Mouse (Mus musculus) frontal cortex, postnatal 25 days (tissue): ENCODE results near the gene Samhd1.

Experiments used
- DNase-seq, 2 experiments: peaks; one replicate each; pipeline ENCODE4 v3.0.0; 2022; ENCODE audit warnings: low spot score in 2 of 2

The Samhd1 gene

DNA sequence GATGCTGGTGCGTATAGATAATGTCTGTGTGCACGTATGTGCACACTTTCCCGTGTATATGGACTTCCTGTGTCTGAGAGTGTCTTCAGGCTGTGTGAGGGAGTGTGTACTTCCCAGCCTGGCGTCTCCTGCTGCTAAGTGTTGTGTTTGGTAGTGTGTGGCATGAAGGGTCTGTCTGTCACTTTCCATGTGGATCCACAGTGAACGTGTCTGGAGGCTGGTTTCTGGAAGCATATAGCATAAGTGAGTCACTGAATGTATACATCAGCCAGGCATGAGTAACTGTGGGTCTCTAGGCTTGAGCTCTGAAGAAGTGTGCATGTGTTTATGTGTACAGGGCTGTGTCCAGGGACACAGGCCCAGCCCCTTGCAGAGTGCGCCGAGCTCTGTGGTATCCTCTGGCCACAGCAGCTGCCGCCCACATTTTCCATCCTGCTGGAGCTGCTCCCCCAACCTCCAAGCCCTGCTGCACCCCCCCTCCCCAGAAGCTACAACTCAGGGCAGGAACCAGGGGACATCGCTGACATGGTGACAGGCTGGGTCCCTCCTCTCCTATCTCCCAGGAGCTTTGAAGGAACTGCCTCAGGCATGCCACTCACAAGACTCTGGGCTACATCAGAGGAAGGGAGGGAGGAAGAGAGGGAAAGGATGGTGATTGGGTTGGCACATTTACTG is 61.5 kb downstream of the Samhd1 start:
- DNase-seq: no peak

DNA sequence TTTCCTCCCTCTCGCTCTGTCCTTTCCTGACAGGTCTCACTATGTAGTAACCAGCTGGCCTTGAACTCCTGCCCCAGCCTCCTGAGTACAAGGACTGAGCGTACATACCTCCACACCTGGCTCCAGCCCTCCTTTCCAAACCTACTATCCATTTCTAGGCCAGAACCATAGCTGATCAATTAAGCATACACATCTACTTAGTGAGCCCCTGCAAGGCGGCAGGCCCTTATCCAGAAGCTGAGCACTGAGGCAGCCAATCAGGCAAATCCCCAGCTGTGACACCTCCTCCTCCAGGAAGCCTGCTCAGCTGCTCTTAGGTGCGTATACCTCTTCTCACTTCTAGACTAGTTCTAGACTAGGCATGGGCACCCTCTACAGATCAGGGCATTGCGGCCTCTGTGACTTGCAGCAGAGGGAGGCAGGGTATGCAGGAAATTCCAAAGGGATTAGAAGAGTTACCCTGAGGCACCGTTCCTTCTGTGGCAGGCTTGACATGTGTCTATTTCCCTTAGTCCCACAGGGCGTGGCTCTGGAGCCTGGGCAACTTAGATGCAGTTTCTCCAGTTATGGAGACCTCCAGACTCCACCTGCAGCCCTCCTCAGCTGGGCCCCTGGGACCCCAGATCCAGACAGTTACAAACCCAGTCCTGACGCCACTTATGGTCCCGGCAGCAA is 62.6 kb downstream of the Samhd1 start:
- DNase-seq: no peak

DNA sequence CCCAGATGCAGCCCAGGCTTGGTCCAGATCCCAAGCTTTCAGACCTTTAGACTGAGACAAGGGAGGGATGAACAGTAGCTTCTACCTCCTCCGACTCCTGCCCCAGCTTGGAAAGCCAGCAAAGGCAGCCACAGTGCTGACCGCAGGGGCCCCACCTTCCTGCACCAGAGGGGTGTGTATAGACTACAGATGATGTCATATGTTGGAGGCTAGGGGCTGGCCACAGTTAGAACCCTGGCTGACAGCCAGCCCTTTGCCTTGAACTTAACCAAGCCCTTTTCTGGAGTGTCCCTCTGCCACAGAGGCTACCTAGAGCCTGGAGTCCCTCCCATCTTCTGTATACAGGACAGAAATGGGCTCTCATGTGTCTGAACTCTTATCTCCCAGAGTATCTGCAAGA is 63.5 kb downstream of the Samhd1 start:
- DNase-seq: no peak

DNA sequence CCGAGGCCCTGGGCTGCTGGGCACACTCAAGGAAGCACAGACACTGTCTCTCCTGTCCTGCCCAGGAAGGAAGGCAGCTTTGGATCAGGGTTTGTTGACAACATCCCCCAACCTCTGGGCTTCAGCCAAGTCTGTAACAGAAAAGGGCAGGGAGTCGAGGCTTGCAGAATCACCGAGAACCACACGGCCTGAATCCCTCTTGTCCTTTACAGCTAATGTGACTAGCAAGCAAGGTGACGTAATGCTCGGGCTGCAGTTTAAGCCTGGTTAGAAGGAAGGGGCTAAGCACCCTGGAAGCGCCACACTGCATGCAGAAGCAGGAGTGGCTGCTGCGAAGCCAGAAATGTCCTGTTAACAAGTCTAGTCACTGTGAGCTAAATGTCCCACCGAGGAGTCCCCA is 64.7 kb downstream of the Samhd1 start:
- DNase-seq: no peak

DNA sequence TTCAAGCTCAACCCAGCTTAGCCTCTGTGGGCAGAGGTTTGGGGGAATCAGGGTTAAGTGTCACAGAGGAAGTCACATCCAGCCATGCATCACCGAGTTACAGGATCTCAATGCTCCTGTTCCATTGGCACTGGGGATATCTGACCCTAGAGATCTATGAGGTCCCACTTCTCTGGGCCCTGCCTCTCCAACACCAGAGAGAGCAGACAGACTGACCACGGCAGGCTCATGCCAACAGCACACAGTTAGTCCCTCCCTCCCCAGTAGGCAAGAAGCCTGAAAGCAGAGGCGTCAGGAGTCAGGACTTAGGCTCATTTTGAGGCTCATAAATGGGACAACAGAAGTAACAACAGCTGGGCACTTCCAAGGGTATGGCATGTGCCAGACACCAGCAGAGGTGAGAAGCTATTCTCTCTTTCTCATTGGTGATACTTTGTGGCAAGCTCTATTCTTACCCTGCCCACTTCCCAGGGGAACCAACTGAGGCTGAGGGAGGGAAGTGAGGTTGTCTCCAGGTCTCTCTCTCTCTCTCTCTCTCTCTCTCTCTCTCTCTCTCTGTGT is 65.2 kb downstream of the Samhd1 start:
- DNase-seq: no peak

DNA sequence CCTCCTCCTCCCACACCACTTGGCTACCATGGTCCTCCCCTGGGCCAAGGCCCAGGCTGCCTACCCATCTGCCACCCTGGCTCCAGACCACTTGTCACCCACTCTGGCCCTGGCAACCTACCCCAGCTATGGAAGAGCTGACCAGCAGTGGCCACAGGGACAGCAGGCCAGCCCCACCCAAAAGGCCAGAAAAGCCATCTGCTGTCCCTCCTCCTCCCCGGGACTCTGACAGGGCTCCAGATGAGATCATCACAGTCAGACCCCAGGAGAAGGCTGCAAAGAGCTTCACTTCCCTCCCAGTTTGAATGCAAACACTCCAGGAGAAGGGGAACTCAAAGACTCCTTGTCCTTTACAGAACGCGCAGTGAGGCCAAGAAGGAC is 65.7 kb downstream of the Samhd1 start:
- no peak for DNase-seq

DNA sequence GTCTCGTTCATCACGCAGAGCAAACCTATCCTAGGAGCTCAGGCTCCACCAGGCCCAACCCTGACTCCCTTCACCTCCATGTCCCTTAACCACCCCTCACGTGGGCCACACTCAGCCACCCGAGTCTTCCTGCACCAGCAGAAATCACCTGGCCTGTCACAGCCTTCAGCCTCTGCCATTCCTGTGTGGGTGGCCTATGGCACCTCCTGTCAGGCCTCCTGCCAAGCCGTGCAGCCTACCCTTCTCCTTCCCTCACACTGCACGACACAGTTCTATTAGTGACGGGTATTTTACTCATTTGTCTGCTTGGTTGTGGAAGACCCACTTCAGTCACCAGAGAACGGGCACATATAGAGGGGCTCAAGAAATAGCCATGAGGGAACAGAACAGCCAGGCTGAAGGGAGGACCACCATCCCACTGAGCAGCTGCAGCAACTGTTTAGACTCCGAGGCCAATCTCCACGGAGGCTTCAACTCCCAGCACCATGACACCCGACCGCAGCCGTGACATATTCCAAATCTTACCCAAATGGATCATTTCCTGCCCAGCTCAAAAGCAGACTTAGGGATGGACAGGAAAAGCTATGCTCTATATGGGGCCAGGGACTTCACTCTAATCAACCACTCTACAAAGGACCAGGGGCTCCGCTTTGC is 66.2 kb downstream of the Samhd1 start:
- DNase-seq: no peak

DNA sequence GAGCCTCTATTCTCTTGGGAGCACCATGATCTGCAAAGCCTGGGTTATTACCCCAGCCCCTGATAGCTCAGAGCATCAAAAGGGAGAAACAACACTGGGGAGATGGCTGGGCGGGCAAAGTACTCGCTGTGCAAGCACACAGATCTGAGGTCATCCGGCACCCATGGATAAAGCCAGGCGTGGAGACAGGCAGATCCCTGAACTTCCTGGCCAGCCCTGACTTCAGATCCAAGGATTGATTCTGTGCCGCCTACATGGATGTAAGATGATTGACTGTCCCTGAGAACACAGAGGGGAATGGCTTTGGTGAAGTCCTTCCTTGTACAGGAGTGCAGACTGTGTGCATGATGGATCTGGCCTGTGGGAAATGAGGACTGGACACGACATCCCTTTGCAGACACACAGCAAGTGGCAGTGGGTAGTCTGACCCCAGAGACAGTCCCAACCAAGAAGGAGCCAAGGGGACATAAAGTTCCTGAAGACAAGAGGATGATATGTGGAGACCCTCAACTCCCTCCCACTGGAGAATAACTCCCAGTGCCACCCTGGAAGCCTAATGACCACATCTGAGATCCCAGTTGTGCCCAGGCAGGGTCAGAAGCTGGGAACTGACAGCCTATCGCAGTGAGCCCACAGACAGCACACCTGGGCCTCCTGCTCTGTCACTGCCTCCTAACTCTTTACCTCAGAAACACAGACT is 68.2 kb downstream of the Samhd1 start:
- no peak for DNase-seq

DNA sequence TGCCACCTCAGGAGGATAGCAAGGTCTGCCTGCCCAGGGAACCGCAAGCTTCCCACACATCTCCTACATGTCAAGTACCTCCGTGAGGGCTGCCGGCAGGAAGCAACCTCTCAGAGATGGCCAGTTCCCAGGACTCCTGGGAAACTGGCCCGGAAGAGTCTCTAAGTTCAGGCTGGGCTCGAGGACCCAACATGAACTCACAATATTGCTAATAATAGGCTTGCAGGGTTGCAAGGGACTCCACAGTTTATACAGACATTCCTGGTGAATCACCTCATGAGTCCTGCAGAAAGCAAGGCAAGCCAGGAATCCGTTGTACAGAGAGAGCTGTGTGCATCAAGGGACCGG is 69.2 kb downstream of the Samhd1 start:
- DNase-seq: no peak

DNA sequence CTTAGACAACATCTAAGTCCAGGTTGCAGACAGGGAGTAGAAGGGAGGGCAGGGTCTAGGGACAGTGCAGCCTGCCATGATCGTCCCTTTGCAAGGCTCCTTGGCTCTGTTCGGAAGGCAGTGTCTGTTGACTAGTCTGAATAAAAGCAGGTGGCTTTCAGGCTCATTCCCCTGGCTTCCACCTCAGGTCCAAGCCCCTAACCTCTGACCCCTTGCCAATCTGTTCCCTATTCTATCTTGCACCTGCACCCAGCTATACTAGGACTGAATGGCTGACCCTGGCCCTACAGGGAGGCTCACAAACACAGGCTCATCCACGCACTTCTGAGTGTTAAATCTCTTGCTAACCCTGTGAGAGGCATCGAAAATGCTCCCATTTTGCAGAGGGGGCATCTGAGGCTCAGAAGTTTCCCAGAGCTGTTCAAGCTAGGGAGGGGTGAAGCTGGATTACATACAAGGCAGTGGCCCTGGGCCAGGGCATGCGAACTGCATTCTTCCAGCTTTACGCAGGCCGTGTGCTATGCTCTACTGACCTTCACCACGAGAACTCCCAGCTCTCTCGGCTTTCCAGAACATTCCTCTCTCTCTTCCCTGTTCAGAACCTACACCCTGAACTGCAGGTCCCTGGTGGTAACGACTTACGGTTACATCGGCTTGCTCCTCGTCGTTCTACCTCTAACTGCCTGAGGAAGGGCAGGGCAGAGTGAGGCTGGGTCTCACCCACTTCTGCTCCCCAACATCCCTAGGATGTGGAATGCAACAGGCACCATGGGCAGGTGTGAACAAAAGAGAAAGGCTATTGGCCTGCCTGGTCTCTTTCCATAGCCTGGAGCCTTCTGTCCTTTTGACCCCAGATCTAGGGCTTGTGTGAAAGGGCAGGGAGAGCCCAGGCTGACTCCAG is 69.8 kb downstream of the Samhd1 start:
- DNase-seq: no peak

DNA sequence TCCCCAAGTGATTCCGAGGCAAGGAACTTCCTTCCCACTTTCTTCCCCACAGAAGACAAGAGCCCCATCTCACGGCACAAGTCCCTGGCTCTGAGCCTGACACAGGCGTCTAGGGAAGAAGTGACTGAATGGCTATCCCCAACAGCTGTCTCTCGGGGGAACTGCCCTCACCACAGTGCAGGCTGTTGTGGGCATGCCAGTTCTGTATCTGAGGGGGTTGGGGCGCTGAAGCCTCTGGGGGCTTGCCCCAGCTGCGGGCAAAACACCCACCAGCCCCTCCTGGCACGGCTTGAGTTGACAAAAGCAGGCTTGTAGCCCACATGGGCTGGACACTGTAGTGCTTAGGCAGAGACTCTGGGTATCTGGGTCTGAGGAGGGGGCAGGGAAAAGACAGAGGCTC is 70.9 kb downstream of the Samhd1 start:
- no peak for DNase-seq

DNA sequence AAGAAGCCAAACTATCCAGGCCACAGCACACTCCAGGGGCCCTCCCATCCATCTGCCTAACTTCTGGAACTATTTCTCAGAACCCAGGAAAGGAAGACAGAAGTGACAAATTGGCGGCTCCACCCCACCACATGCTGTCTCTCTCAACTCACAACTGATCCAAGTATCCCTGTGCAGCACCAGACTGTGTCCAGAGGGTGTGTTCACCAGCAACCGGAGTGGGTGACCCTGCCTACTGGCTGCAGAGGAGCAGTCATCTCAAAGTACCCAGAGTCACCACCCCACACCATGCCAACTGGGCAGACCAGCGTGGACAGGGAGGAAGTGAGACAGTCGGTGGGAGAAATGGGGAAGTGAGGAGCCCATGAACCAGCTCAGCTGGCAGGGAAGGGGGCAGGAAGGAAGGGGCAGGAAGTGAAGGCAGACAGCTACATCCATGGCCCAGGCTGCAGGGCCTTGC is 71.8 kb downstream of the Samhd1 start:
- DNase-seq: no peak

DNA sequence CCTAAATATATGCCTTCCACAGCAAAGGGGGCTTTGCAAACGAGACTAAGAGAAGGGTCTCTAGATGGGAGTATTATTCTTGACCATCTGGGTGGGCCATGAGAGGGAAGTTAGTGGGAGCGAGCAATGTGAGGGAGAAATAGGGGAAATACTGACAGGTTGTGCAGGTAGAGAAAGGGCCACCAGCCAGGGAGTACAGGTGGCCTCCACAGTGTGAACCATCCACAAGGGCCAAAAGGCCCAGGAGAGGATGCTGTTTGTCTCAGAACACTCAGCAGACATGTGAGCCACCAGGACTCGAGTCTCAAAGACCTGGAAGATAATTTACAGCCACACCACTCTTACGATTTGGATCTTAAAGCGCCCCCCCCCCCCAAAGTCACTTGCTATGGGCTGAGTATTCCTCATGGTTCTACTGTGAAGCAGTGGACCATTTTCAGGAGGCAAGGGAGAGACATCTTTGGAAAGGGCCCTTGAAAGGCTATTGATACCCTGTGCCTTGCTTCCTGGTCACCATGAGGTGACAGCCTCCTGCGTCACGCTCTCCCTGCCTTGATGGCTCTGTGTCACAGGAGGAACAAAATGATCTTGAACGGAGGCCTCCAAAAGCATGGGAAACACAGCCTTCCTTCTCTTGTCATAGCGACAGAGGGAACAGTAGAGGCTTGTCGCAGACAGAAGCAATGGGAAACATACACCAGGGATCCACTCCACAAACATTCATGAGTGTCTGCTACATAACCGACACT is 74.3 kb downstream of the Samhd1 start:
- no peak for DNase-seq

DNA sequence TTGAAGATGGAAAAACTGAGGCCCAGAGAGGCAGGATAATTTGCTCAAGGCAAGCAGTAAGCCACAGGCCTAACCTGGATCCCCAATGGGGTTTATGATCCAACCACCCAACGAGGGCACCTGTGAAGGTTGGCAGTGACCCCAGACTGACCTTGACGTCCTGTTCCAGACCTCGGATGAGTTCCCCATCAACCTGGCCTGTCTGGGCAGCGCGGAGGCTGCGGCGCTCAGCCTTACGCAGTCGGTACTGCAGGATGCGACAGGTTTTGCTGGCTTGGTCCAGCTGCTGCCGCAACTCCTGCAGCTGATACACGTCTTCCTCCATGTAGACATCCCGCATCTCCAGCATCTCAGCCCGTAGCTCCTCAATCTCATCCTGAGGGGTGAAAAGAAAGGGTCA is 75.0 kb downstream of the Samhd1 start:
- DNase-seq: no peak

DNA sequence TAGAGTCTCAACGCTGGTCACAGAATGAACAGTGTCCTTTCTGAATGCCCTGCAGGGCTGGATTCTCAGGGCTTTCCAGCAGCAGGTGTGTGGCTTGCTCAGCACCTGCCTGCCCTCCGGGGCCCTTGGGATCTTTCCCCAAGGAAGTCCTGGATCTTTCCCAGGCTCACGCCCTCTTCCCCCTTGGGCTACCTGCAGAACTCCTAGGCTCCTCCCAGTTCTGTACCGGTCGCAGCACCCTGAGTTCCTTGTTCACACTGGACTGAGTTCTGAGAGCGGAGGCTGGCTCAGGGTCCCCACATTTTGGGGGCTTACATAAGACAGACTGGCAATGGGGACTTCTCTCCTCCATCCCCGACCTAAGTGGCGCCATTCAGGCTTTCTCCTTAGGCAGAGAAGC is 75.9 kb downstream of the Samhd1 start:
- no peak for DNase-seq

DNA sequence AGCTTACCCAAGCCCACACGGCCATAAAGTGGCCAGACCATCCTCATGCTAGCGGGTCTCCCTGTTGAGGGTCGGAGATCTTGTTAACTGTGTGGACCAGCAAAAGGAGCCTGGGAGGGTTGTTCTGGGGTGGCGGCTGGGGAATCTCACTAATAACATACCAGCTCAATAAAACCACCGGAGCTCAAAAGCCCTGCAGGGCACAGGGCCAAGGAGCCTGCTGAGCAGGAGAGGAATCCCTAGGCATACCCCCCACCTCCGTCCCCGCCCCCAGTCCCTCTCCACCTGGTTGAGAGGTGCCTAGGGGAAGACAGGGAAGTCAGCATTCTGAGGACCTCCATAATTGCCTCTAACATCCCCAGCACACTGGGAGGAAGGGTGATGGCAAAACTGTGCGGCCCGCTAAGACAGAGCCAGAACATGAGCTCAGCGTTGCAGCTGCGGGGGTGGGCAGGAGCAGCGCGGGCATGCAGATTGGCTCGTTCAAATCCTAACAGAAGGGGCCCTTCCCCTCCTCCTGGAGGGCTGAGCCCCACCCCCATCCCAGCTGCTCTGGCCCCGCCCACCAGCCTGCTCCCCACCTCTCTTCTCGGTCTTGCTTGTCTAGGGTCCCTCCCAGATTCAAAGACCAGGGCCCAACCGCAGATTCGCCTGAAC is 76.6 kb downstream of the Samhd1 start:
- DNase-seq: peak; percentile 39 to 46

DNA sequence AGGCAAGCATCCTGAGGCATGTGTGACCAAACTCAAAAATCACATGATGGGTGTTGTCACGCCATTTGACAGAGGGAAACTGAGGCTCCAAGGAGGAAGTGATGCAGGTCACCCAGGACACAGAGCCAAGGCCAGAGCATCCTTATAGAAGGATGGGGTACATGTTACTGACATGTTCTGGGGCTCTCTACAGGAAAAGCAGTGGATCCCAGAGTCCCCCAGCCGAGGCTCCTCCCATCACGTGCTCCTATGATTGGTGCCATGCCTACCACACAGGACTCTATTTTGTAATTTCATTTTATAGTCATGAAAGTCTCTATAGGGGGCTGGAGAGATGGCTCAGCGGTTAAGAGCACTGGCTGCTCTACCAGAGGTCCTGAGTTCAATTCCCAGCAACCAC is 77.3 kb downstream of the Samhd1 start:
- no peak for DNase-seq

DNA sequence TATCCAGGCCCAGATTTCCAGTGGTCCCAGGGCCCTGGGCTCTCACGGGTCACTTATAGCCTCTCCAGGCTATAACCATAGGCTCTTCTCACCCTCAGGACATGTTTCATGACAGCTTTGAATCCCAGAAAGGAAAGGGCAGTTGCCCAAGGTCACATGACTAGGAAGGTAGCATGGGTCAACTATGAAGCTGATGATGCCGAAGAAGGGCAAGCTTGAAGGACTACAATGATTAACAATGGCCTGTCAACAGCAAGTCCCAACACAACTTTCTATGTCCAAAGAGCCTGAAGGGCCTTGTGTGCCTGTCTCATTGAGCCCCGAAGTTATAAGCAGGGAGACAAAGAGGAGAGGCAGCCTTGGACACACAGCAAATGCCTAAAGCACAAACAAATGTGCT is 77.9 kb downstream of the Samhd1 start:
- no peak for DNase-seq

DNA sequence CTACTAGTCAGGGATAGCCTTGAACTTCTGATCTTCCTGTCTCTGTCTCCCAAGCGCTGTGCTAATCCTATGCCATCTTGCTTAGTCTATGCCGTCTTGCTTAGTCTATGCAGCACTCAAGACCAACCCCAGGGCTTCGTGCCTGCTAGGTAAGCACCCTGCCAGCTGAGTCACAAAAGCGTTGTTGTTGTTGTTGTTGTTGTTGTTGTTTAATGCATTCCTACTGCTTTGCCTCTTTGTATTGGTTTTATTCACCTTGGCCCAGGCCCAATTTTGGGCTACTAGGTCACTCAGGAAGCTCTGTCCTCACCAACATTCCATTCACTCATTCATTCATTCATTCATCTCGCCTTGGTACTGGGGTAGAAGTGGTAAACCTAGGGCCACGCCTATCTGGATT is 79.3 kb downstream of the Samhd1 start:
- no peak for DNase-seq

DNA sequence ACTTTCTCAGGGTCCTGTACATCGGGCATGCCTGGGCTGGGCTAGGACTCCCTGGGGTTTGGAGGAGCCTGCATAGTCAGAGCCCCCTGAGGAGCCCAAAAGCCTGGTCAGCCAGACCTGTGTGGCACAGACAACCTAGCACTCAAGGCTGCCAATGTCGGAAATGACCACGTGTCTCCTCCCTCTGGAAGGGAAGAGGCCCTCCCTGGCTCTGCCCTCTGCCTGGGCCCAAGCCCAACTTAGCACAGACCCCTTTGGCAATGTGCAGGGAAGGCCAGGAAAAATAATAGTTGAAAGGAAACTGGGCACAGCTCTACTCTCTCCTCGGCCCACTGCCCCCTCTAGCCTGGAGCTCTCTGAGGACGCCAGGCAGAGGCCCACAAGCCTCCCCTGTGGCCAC is 80.2 kb downstream of the Samhd1 start:
- DNase-seq: no peak
